Mouse (Mus musculus): ENCODE measurements at regions not wholly inside any gene's neighbourhood (a gene's known extent, or its start where the extent isn't known, plus 50 kb on each side); places are given as distances from the start of the nearest gene placed in this dataset.

GRCm38 (mm10) chr2:138733846-138734245 is 477.5 kb downstream of the Btbd3 start:
- H3K27ac ChIP-seq, result no peak overlapping the region
- WGBS, result 73% methylated on average over 2 of the region's 2 CpGs

GRCm38 (mm10) chr2:138744806-138745205 is 488.4 kb downstream of the Btbd3 start:
- H3K27me3 ChIP-seq, result no peaks in the 10 kb centered on the region
- no peaks in the 10 kb centered on the region for H3K9me3 ChIP-seq
- H3K4me2 ChIP-seq (replicated peaks), result no peak overlapping the region
- no peak for ATAC-seq
- H3K9ac ChIP-seq (replicated peaks), result no peak overlapping the region
- WGBS, result 85% methylated on average over 4 of the region's 4 CpGs
- no peaks in the 10 kb centered on the region for H3K36me3 ChIP-seq
- H3K4me3 ChIP-seq (replicated peaks), result no peak overlapping the region
- no peaks in the 10 kb centered on the region for H3K4me1 ChIP-seq (replicated peaks)
- H3K27ac ChIP-seq, result no peak overlapping the region

More at GRCm38 (mm10) chr2:138733846-138734245, 477.5 kb downstream of the Btbd3 start:
- Histone ChIP-seq H3K9me3 (no peaks in the 10 kb centered on the region), H3K27me3 (no peaks in the 10 kb centered on the region), H3K36me3 (no peaks in the 10 kb centered on the region), H3K4me3 (replicated peaks) (no peak overlapping the region), H3K4me2 (replicated peaks) (no peak overlapping the region), H3K9ac (replicated peaks) (no peak overlapping the region), H3K4me1 (replicated peaks) (no peaks in the 10 kb centered on the region)
- ATAC-seq, result no peak

GRCm38 (mm10) chr2:138760439-138760963 is 504.1 kb downstream of the Btbd3 start:
- Histone ChIP-seq H3K9ac (replicated peaks) (no peak overlapping the region), H3K27ac (no peak overlapping the region), H3K27me3 (no peaks in the 10 kb centered on the region), H3K4me2 (replicated peaks) (no peak overlapping the region), H3K4me1 (replicated peaks) (no peaks in the 10 kb centered on the region), H3K9me3 (no peaks in the 10 kb centered on the region), H3K4me3 (replicated peaks) (no peak overlapping the region), H3K36me3 (no peaks in the 10 kb centered on the region)
- 89% methylated on average over 3 of the region's 3 CpGs for WGBS
- ATAC-seq, result no peak

- Histone ChIP-seq H3K9ac (replicated peaks) (no peak overlapping the region), H3K27ac (no peak overlapping the region), H3K4me2 (replicated peaks) (no peak overlapping the region), H3K9me3 (no peaks in the 10 kb centered on the region), H3K4me3 (replicated peaks) (no peak overlapping the region), H3K4me1 (replicated peaks) (peaks cover 1% of the 10 kb centered on the region; the same call in 1 of the 2 replicates), H3K27me3 (no peaks in the 10 kb centered on the region), H3K36me3 (no peaks in the 10 kb centered on the region)
- WGBS, result 100% methylated on average over 1 of the region's 1 CpGs
- ATAC-seq, result no peak
These were observed 505.0 kb downstream of the Btbd3 start for GRCm38 (mm10) chr2:138761400-138761799.

- Histone ChIP-seq H3K4me2 (replicated peaks) (no peak overlapping the region), H3K4me1 (replicated peaks) (peaks cover 11% of the 10 kb centered on the region), H3K9me3 (no peaks in the 10 kb centered on the region), H3K9ac (replicated peaks) (no peak overlapping the region), H3K36me3 (no peaks in the 10 kb centered on the region), H3K27ac (peak overlapping the region; percentile 10; the same call in 1 of the 2 replicates), H3K4me3 (replicated peaks) (no peak overlapping the region), H3K27me3 (no peaks in the 10 kb centered on the region)
- WGBS, result 37% methylated on average over 9 of the region's 9 CpGs
- peak; percentile 88 for ATAC-seq
These were observed 510.0 kb downstream of the Btbd3 start for GRCm38 (mm10) chr2:138766275-138766842.

- Histone ChIP-seq H3K4me3 (replicated peaks) (no peak overlapping the region), H3K36me3 (no peaks in the 10 kb centered on the region), H3K4me1 (replicated peaks) (0 out of 2 replicates have a peak, but pooled peaks cover 2% of the 10 kb centered on the region), H3K9me3 (no peaks in the 10 kb centered on the region), H3K27ac (no peak overlapping the region), H3K9ac (replicated peaks) (no peak overlapping the region), H3K4me2 (replicated peaks) (no peak overlapping the region), H3K27me3 (no peaks in the 10 kb centered on the region)
- ATAC-seq, result no peak
- WGBS, result 77% methylated on average over 3 of the region's 3 CpGs
These were observed 527.4 kb downstream of the Btbd3 start for GRCm38 (mm10) chr2:138783781-138784180.

GRCm38 (mm10) chr2:138792711-138793450 is 536.5 kb downstream of the Btbd3 start:
- no peak overlapping the region for H3K27ac ChIP-seq
- no peak for ATAC-seq
- no peaks in the 10 kb centered on the region for H3K36me3 ChIP-seq
- no peaks in the 10 kb centered on the region for H3K4me1 ChIP-seq (replicated peaks)
- H3K4me3 ChIP-seq (replicated peaks), result no peak overlapping the region
- no peaks in the 10 kb centered on the region for H3K9me3 ChIP-seq
- H3K4me2 ChIP-seq (replicated peaks), result no peak overlapping the region
- H3K27me3 ChIP-seq, result no peaks in the 10 kb centered on the region
- no peak overlapping the region for H3K9ac ChIP-seq (replicated peaks)
- WGBS, result 91% methylated on average over 6 of the region's 6 CpGs

- no peak for ATAC-seq
- WGBS, result 83% methylated on average over 3 of the region's 3 CpGs
- Histone ChIP-seq H3K36me3 (no peaks in the 10 kb centered on the region), H3K27me3 (no peaks in the 10 kb centered on the region), H3K27ac (no peak overlapping the region), H3K4me3 (replicated peaks) (no peak overlapping the region), H3K4me1 (replicated peaks) (no peaks in the 10 kb centered on the region), H3K4me2 (replicated peaks) (no peak overlapping the region), H3K9me3 (no peaks in the 10 kb centered on the region), H3K9ac (replicated peaks) (no peak overlapping the region)
These were observed 549.8 kb downstream of the Btbd3 start for GRCm38 (mm10) chr2:138806196-138806595.

GRCm38 (mm10) chr2:138809767-138810166 is 553.4 kb downstream of the Btbd3 start:
- ATAC-seq, result no peak
- no peaks in the 10 kb centered on the region for H3K9me3 ChIP-seq
- no peaks in the 10 kb centered on the region for H3K4me1 ChIP-seq (replicated peaks)
- H3K9ac ChIP-seq (replicated peaks), result no peak overlapping the region
- H3K4me2 ChIP-seq (replicated peaks), result no peak overlapping the region
- WGBS, result 88% methylated on average over 2 of the region's 2 CpGs
- H3K4me3 ChIP-seq (replicated peaks), result no peak overlapping the region
- no peak overlapping the region for H3K27ac ChIP-seq
- no peaks in the 10 kb centered on the region for H3K27me3 ChIP-seq
- no peaks in the 10 kb centered on the region for H3K36me3 ChIP-seq

- 86% methylated on average over 4 of the region's 4 CpGs for WGBS
- H3K27me3 ChIP-seq, result no peaks in the 10 kb centered on the region
- no peaks in the 10 kb centered on the region for H3K9me3 ChIP-seq
These were observed 564.1 kb downstream of the Btbd3 start for GRCm38 (mm10) chr2:138820489-138820888.

GRCm38 (mm10) chr2:138824873-138825272 is 568.5 kb downstream of the Btbd3 start:
- H3K27ac ChIP-seq, result no peak overlapping the region
- peaks cover 4% of the 10 kb centered on the region for H3K4me1 ChIP-seq (replicated peaks)
- no peaks in the 10 kb centered on the region for H3K27me3 ChIP-seq
- no peak for ATAC-seq
- no peak overlapping the region for H3K4me3 ChIP-seq (replicated peaks)
- no peaks in the 10 kb centered on the region for H3K9me3 ChIP-seq
- WGBS, result 62% methylated on average over 4 of the region's 4 CpGs
- no peak overlapping the region for H3K4me2 ChIP-seq (replicated peaks)
- no peaks in the 10 kb centered on the region for H3K36me3 ChIP-seq
- H3K9ac ChIP-seq (replicated peaks), result no peak overlapping the region

More at GRCm38 (mm10) chr2:138820489-138820888, 564.1 kb downstream of the Btbd3 start:
- no peaks in the 10 kb centered on the region for H3K36me3 ChIP-seq
- H3K27ac ChIP-seq, result no peak overlapping the region
- no peak overlapping the region for H3K4me2 ChIP-seq (replicated peaks)
- ATAC-seq, result no peak
- H3K4me1 ChIP-seq (replicated peaks), result no peaks in the 10 kb centered on the region
- no peak overlapping the region for H3K9ac ChIP-seq (replicated peaks)
- H3K4me3 ChIP-seq (replicated peaks), result no peak overlapping the region

- H3K27ac ChIP-seq, result peak overlapping the region; percentile 15; the same call in 1 of the 2 replicates
- H3K9me3 ChIP-seq, result no peaks in the 10 kb centered on the region
- no peak overlapping the region for H3K4me3 ChIP-seq (replicated peaks)
- H3K27me3 ChIP-seq, result no peaks in the 10 kb centered on the region
- WGBS, result 44% methylated on average over 2 of the region's 2 CpGs
- H3K4me1 ChIP-seq (replicated peaks), result peaks cover 4% of the 10 kb centered on the region
- no peak overlapping the region for H3K9ac ChIP-seq (replicated peaks)
- ATAC-seq, result peak; percentile 77
- no peak overlapping the region for H3K4me2 ChIP-seq (replicated peaks)
- no peaks in the 10 kb centered on the region for H3K36me3 ChIP-seq
These were observed 571.6 kb downstream of the Btbd3 start for GRCm38 (mm10) chr2:138827813-138828570.
